Mouse (Mus musculus): ENCODE results near the gene Camsap3. TPM values are rescaled to one million over a fixed set of nuclear protein-coding genes. Genes with fewer than 3 reads are reported as not detected.

Gene Camsap3
- total and polyA plus RNA-seq, 3 experiments: 0.62 to 5.1 TPM; not detected in 1

DNA sequence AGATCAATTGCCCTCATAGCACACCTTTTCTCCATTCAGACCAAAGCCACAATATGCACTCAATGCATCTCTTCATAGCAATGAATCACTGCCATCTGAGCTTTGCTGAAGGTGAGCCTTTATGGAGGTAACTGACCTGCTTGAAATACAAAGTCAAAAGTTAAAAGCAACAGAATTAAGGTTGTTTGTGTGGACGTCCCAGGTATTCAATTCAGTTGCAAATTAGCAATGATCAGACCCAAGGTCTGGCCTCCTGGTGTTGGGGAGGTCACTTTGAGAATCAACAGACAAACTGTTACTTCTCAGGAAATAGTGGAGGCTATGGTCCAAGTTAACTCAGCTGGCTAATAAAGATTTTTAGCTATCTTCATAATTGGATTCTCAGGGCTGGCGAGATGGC, 40.6 kb upstream of the Camsap3 start:
- Histone ChIP-seq H3K36me3 (ENCODE audit: control insufficient read depth in 1 of 2, insufficient read depth in 2 of 2, low read length in 2 of 2) (no peaks in the 10 kb centered on the region), H3K4me3 (ENCODE audit: control insufficient read depth in 1 of 2, insufficient read depth in 1 of 2, low read depth in 2 of 2, low read length in 2 of 2) (no peak overlapping the region), H3K9me3 (replicated peaks; ENCODE audit: insufficient read depth, low read length) (no peaks in the 10 kb centered on the region), H3K27me3 (ENCODE audit: control insufficient read depth in 1 of 2, insufficient read depth in 2 of 2, low read length in 2 of 2) (no peaks in the 10 kb centered on the region), H3K4me1 (ENCODE audit: control insufficient read depth in 1 of 2, insufficient read depth in 2 of 2, low read length in 2 of 2) (no peaks in the 10 kb centered on the region), H3K9ac (ENCODE audit: control insufficient read depth, low read depth, low read length, poor library complexity, severe bottlenecking) (no peak overlapping the region), H3K79me2 (ENCODE audit: control insufficient read depth, insufficient read depth, low read length, poor library complexity) (no peaks in the 10 kb centered on the region), H3K27ac (ENCODE audit: control insufficient read depth, low read depth, low read length) (no peak overlapping the region)
- DNase-seq (ENCODE audit: low read depth, low spot score): no peak
- TF ChIP-seq CHD1 (IDR thresholded peaks at IDR 0.05; ENCODE audit: low read depth, low read length) (no peak), ZMIZ1 (IDR thresholded peaks at IDR 0.05; ENCODE audit: low read depth, low read length) (no peak), EP300 (IDR thresholded peaks at IDR 0.05; ENCODE audit: low read depth in 1 of 2, low read length in 2 of 2) (no peak), MAX (IDR thresholded peaks at IDR 0.05; ENCODE audit: low read length) (no peak), CTCF (IDR thresholded peaks at IDR 0.05 in 2 of 3, conservative IDR thresholded peaks at IDR 0.05 in 1 of 3; ENCODE audit: control insufficient read depth in 1 of 3, insufficient read depth in 1 of 3, low read depth in 2 of 3, low read length in 3 of 3, poor library complexity in 1 of 3, severe bottlenecking in 1 of 3) (no peak), CHD2 (IDR thresholded peaks at IDR 0.05; ENCODE audit: low read length) (no peak), ELF1 (IDR thresholded peaks at IDR 0.05; ENCODE audit: low read depth, low read length) (no peak), POLR2AphosphoS5 (IDR thresholded peaks at IDR 0.05; ENCODE audit: borderline replicate concordance, low read depth, low read length) (no peak), USF2 (IDR thresholded peaks at IDR 0.05; ENCODE audit: borderline replicate concordance in 1 of 2, insufficient read depth in 1 of 2, low read depth in 1 of 2, low read length in 2 of 2) (no peak), MAZ (IDR thresholded peaks at IDR 0.05; ENCODE audit: low read depth, low read length) (no peak), RCOR1 (IDR thresholded peaks at IDR 0.05; ENCODE audit: low read depth, low read length) (no peak), BHLHE40 (IDR thresholded peaks at IDR 0.05; ENCODE audit: borderline replicate concordance, low read depth, low read length) (no peak), ETS1 (IDR thresholded peaks at IDR 0.05; ENCODE audit: low read depth, low read length) (no peak), POLR2AphosphoS2 (IDR thresholded peaks at IDR 0.05; ENCODE audit: low read length) (no peak), KAT2A (conservative IDR thresholded peaks at IDR 0.05; ENCODE audit: low read depth, low read length) (no peak), HCFC1 (IDR thresholded peaks at IDR 0.05; ENCODE audit: low read depth, low read length) (no peak), POLR2A (IDR thresholded peaks at IDR 0.05; ENCODE audit: control insufficient read depth in 1 of 2, insufficient read depth in 1 of 2, low read depth in 1 of 2, low read length in 2 of 2, poor library complexity in 1 of 2) (no peak), NELFE (IDR thresholded peaks at IDR 0.05; ENCODE audit: low read depth, low read length) (no peak), RAD21 (IDR thresholded peaks at IDR 0.05; ENCODE audit: low read depth, low read length) (no peak), TBP (IDR thresholded peaks at IDR 0.05; ENCODE audit: low read depth, low read length) (no peak)

DNA sequence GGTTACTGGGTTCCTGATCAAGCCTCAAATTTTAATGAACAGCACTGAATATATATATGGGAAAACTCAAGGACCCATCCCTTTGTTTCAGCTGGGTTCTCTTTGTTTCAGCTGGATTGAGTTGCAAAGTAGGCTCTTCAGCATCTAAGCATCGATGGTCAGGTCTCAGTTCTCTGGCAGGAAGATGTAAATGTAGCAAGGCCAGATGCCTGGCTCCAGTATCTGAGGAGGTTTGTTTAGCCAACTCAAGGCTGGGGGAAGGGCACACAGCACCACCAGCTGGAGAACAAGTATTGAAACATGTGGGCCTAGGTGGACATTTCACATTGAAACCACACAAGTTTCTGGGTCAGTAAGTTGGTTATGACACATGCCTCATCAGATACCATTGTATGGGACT, 34.9 kb upstream of the Camsap3 start:
- Histone ChIP-seq H3K9ac (ENCODE audit: control insufficient read depth, low read depth, low read length, poor library complexity, severe bottlenecking) (no peak overlapping the region), H3K4me3 (ENCODE audit: control insufficient read depth in 1 of 2, insufficient read depth in 1 of 2, low read depth in 2 of 2, low read length in 2 of 2) (no peak overlapping the region), H3K36me3 (ENCODE audit: control insufficient read depth in 1 of 2, insufficient read depth in 2 of 2, low read length in 2 of 2) (no peaks in the 10 kb centered on the region), H3K79me2 (ENCODE audit: control insufficient read depth, insufficient read depth, low read length, poor library complexity) (no peaks in the 10 kb centered on the region), H3K27ac (ENCODE audit: control insufficient read depth, low read depth, low read length) (no peak overlapping the region), H3K4me1 (ENCODE audit: control insufficient read depth in 1 of 2, insufficient read depth in 2 of 2, low read length in 2 of 2) (no peaks in the 10 kb centered on the region), H3K9me3 (replicated peaks; ENCODE audit: insufficient read depth, low read length) (no peaks in the 10 kb centered on the region), H3K27me3 (ENCODE audit: control insufficient read depth in 1 of 2, insufficient read depth in 2 of 2, low read length in 2 of 2) (no peaks in the 10 kb centered on the region)
- DNase-seq (ENCODE audit: low read depth, low spot score): no peak
- TF ChIP-seq ZC3H11A (IDR thresholded peaks at IDR 0.05; ENCODE audit: low read depth, low read length): no peak
- TF ChIP-seq SMC3 (IDR thresholded peaks at IDR 0.05; ENCODE audit: low read depth, low read length): no peak
- no peak for TF ChIP-seq NELFE (IDR thresholded peaks at IDR 0.05; ENCODE audit: low read depth, low read length)
- no peak for TF ChIP-seq EP300 (IDR thresholded peaks at IDR 0.05; ENCODE audit: low read depth in 1 of 2, low read length in 2 of 2)
- TF ChIP-seq ZNF384 (IDR thresholded peaks at IDR 0.05; ENCODE audit: low read depth, low read length): no peak
- TF ChIP-seq MXI1 (IDR thresholded peaks at IDR 0.05; ENCODE audit: low read depth, low read length): no peak
- no peak for TF ChIP-seq POLR2AphosphoS5 (IDR thresholded peaks at IDR 0.05; ENCODE audit: borderline replicate concordance, low read depth, low read length)
